Mouse (Mus musculus) frontal cortex, postnatal 14 days (tissue): ENCODE results near the gene Fkbp5.

Experiments
- DNase-seq, 2 experiments: peaks; one replicate each; pipeline ENCODE4 v3.0.0; 2022; ENCODE audit warnings: low spot score in 2 of 2

Fkbp5 gene

GRCm38 (mm10) chr17:28460388-28460787, 56.9 kb downstream of the Fkbp5 start:
- DNase-seq = no peak

DNA sequence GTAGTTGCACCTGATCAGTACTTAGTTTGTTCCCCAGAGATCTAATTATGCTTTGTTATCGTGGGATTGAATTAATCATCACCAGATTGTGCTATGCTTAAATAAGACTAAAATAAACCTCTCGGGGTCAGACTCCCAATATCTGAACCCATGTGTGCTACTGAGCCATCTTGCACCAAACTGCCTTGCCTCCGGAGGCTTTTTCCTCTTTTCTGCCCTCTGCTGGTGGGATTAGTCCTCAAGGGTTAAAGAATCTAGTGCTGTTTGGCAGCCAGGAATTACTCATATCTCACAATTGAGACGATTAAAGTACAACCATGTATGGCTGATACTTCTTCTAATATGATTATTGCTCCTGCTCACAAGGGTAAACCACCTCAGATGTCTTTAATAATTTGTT, 62.2 kb downstream of the Fkbp5 start:
- no peak for DNase-seq

GRCm38 (mm10) chr17:28452889-28453288, 64.4 kb downstream of the Fkbp5 start:
- no peak for DNase-seq

GRCm38 (mm10) chr17:28451914-28452313, 65.4 kb downstream of the Fkbp5 start:
- DNase-seq = no peak

DNA sequence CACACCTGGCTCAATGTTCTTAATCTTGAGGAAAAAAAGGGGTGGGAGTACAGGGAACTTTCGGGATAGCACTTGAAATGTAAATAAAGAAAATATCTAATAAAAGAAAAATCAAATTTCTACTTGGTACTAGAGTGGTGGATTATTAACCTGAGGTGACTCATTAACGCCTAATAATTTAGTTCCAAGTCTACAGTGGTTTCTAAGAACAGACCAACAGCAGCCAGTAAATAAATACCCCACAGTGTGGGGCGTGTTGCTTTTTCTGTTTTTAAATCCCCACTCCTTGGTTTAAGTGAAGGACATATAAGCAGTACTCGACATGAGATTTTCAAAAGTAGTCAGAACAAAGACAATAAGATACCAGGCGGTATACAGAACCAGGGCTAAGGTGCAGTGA, 65.8 kb downstream of the Fkbp5 start:
- no peak for DNase-seq

DNA sequence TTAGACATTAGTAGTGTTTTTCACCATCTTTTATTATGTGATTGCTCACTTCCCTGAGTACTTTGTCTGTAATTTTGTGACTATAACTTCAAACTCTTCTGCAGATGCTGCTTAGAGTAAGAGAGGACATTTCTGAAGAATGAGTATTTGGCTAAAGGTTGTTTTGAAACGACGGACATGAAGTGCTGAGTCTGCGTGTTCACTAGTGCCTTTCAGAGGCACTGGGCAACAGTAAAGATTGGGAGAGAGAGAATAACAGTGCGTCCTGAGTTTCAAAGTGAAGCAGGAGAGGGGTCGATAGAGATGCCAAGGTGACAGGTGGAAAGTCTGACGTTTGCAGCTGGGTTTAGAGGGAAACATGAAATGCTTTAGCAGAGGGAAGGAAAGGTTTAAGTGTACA, 69.1 kb downstream of the Fkbp5 start:
- no peak for DNase-seq

GRCm38 (mm10) chr17:28447789-28448188, 69.5 kb downstream of the Fkbp5 start:
- no peak for DNase-seq

- no peak for DNase-seq
These were observed 70.5 kb downstream of the Fkbp5 start for GRCm38 (mm10) chr17:28446820-28447168.

DNA sequence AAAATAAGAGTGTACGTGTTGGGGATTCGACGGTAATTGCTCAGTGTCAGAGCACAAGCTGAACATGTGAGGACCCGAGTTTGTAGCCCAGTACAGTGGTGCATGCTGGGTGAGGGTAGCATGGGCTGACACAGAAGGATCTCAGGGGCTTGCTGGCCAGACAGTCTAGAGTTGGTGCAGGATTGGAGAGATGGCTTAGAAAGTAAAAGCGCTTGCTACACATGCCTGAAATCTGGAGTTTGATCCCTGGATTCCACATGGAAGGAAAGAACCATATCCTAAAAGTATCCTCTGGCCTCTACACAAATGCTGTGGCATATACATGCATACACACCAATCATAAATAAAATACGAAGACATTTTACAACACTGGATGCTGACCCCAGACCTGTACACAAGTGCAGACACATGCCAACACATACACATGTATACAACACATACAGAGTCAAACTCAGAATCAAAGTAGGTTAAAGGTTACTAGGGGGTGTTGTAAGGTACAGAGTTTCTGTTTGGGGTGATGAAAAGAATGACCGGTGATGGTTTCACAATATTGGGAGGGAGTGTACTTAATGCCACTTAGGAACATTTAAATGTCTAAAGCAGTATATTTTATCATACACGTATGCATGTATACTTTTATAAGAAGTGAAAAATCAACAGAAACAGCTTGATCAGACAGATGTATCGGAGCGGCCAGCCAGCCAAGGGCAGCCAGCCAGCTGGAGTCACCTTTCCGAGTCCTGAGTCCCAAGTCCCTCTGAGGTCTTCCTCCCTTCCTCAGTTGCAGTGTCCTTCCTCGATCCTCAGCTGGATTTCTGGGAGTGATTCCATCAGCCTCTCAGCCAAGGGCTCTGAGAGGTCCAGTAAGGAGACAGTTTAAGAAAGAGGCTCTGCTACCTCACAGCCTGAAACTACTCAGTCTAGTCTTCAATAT, 71.2 kb downstream of the Fkbp5 start:
- DNase-seq = no peak

- no peak for DNase-seq
These were observed 74.7 kb downstream of the Fkbp5 start for GRCm38 (mm10) chr17:28442661-28443060.

DNA sequence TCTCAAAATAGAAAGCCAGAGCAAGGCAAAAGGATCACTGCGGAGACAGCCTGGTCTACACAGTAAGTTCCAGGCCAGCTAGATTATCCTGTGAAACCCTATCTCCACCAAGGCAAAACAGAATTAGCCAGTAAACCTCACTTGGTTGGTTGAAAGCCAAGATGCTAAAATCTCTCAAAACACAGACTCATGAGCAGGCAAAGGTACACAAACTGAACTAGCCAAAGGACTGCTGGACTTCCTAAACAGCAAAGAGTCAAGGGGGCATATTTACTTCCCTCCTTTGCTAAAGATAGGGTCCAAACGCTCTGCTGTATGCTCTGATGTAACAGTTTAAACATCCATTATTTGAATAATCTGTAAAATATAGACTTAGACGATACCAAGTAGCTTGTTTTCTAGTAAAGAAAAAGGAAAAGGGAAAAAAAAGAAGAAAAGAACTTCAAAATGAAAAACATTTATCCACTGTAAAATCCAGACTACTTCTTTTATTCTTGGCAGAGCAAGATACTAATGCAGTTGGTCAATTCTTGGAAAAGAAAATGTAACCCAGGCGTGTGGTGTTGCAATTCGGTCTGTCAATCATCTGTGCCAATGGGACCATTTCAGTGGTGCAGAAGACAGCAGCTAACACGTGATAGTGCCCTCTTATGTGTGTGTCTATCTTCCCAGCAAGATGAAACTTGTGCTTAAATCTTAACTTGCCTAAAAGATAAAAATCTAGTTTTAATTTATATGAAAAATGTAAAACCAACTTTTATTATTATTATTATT, 78.8 kb downstream of the Fkbp5 start:
- DNase-seq = no peak

DNA sequence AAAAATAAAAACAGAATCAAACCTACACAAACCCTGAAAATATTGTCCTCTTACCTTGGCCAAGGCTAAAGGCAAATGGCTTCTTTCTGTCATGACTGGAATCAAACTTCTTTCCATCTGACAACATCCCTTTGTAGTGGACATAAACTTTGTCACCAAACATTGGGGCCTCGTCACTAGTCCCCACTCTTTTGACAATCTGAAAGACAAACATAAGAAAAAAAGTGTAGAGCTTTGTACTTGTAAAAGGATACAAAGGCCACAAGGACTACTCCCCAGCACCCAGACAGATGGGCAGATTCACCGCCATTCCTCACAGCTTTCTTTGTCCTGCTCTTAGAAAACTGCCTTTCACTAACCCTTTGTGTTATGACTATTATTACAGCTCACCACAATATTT, 79.4 kb downstream of the Fkbp5 start:
- no peak for DNase-seq

GRCm38 (mm10) chr17:28434921-28435485, 82.3 kb downstream of the Fkbp5 start:
- no peak for DNase-seq

DNA sequence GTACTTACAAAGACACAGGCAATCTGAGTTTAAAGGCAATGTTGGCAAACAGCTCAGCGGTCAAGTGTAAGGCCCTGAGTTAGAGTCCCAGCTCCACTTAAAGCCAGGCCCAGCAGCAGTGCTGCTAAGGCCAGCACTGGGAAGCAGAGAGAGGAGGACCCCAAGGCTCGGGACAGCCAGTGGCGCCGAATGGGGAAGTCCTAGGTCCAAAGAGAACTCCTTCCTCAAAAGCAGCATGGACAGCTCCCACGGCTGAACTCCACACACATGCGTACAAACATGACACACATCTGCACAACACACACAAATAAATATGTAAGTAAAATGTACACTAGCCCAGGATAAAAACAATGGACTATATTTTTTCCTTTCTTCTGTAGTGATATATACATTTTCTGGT, 84.3 kb downstream of the Fkbp5 start:
- no peak for DNase-seq

- DNase-seq = no peak
These were observed 85.4 kb downstream of the Fkbp5 start for GRCm38 (mm10) chr17:28431931-28432335.

DNA sequence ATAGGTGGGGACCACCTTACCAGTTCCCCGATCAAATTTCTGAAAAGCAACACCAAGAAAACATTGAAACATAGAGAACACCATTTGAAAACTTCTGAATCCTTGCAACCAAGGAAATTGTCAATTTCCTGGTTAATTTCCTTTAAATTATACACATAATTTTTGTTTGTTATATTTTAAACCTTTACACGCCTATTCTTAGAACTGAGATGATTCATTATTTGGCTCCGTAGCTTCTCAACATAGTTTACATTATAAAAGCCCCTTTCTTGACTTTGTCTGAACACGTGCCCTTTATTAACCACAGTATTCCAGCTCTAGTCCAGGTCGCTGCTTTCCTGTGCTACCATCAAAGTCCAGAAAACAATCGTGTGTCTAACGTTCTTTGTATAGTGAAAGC, 86.3 kb downstream of the Fkbp5 start:
- no peak for DNase-seq

DNA sequence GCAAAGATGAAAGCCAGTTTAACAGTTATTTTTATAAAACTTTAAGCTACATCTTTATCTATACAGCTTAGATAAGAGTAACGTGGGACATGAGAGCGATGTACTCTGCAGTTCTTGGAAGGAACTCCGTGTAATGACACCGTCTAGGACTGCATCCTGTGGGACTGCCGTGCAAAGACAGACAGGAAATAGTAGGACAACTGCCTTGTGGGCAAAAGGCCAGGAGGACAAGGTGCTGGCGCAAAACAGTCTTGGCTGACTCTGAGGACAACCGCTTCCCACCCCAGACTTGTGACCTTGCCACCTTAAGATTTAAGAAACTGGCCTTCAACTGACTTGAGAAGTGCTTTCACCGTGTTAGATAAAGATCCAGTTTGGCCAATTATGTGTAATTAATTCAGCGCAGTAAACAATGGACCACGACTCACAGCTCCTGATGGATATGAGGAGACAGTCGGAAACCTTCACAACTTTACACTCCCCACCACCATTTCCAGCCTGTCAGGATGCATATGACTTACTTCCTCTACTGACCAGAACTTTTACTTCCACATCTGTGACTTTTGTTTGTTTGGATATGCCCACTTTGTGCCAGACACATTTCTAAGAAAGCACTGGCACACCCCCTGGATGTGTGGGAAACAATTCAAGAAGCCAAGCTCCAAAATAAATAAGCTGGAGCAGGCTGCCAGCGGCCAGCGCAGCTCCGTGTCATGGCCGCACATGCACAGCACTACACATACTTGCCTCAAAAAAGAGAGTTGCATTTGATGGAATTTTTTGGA, 88.7 kb downstream of the Fkbp5 start:
- no peak for DNase-seq

- no peak for DNase-seq
These were observed 89.7 kb downstream of the Fkbp5 start for GRCm38 (mm10) chr17:28427666-28428065.

GRCm38 (mm10) chr17:28424373-28424772, 93.0 kb downstream of the Fkbp5 start:
- DNase-seq = no peak

DNA sequence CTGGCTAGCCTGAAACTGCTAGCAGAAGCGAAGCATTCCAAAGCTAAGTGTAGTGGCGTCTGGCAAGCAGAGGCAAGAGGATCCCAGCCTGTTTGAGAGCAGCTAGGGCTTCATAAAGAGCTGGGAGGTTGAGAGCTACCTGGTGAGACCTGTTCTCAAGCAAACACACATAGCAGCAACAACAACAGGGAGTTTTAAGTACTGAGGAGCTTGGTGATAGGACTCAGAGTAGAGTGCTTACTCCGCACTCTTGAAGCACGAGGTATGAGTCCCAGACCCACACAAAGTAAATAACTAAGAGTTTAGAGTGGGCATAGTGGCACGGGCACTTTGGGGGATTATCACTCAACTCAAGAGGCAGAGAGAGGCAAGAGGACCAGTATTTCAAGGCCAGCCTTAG, 96.3 kb downstream of the Fkbp5 start:
- DNase-seq = no peak

DNA sequence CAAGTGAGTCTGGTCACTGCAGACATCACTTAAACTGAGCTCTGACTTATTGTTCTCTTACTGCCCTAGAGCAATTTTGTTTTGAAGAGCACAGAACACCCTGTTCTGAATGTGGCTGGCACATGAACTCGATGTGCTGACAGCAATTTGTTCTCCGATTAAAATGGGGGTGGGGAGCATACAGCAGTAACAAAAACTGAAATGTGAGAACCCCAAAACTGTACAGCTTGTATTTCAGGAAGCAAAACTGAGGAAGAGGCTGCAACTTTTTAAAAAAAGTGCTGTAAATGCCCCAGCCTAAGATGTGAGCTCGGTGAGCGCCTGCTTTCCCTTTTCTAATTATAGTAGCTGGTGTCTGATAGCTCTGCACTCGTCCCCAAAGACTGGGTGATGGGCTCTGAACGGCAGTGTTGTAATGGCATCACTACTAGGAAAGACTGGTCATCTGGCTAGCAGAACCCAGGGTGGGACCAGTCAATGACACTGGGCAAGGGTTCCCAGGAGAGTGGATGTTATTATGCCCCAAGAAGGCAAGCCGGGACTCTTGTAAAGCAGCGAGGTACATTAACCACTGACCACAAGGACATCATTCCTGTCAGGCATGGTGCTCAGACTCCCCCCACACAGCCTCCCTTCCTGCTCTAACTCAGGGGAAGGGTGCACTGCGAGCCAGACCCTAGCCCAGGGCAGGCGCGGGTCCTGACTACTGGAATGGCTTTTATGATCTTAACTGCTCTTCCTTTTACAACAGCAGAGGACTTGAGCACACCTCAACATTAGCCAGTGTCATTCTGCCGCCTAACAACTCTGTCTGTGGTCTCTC, 96.9 kb downstream of the Fkbp5 start:
- DNase-seq = no peak
